Mouse (Mus musculus) cerebellum, adult 2 months (tissue): ENCODE results near the gene Adgrv1. TPM values are rescaled to one million over a fixed set of nuclear protein-coding genes. Genes with fewer than 3 reads are reported as not detected.

Source experiments
- DNase-seq, 2 experiments: peaks; one replicate each; pipeline ENCODE4 v3.0.0; 2021
- H3K27ac ChIP-seq: fragments of 200-500 bp; 2 replicates; pipeline ENCODE4 v1.5.1; 2012; ENCODE audit warnings: low read length, control low read depth, inconsistent platforms; ENCODE audit not compliant: insufficient read depth
- H3K27me3 ChIP-seq: fragments of 200-500 bp; 2 replicates; pipeline ENCODE4 v1.6.1; 2012; ENCODE audit warnings: inconsistent platforms, mild to moderate bottlenecking, low read length, moderate library complexity; ENCODE audit not compliant: control insufficient read depth, insufficient read depth
- H3K4me1 ChIP-seq: fragments of 200-500 bp; 2 replicates; pipeline ENCODE4 v1.6.1; 2011; ENCODE audit warnings: low read length; ENCODE audit not compliant: control insufficient read depth, insufficient read depth
- H3K4me3 ChIP-seq: fragments of 200-500 bp; replicated peaks from 2 replicates; pipeline ENCODE3; 2011; ENCODE audit warnings: mild to moderate bottlenecking, low read depth, low read length, control low read depth; ENCODE audit not compliant: insufficient read depth
- CTCF ChIP-seq: fragments of 200-500 bp; IDR thresholded peaks from 2 replicates; pipeline ENCODE4 v1.5.1; 2011; ENCODE audit warnings: low read depth, mild to moderate bottlenecking, control low read depth, low read length, moderate library complexity, borderline replicate concordance; ENCODE audit not compliant: insufficient read depth
- POLR2A ChIP-seq: fragments of 200-500 bp; IDR thresholded peaks from 2 replicates; pipeline ENCODE4 v1.6.1; 2011; ENCODE audit warnings: low read length, control low read depth, borderline replicate concordance; ENCODE audit not compliant: insufficient read depth
- WGBS: fragments of 180-500 bp; shearing (Covaris S2); methylation state at CpG from one replicate; pipeline ENCODE4 v1.1.7; 2018; 5-methylcytosine and 5-hydroxymethylcytosine counted together
- polyA plus RNA-seq: library from polyadenylated mRNA; depleted of rRNA; stranded (reverse); fragments of >200 nt; gene quantifications from 2 replicates; pipeline ENCODE4 v1.2.3, GENCODE M21; 2012

Gene Adgrv1
- polyA plus RNA-seq, 1 experiment: 3.4 TPM

GRCm38 (mm10) chr13:81239427-81239826 is 393.5 kb downstream of the Adgrv1 start:
- no peak for DNase-seq
- WGBS: 92% methylated on average over 3 of the region's 3 CpGs
- no peaks in the 10 kb centered on the region for H3K4me1 ChIP-seq
- no peak overlapping the region for H3K4me3 ChIP-seq
- H3K27me3 ChIP-seq: no peaks in the 10 kb centered on the region
- no peak overlapping the region for H3K27ac ChIP-seq
- no peak for TF ChIP-seq POLR2A
- TF ChIP-seq CTCF: no peak

- 88% methylated on average over 7 of the region's 7 CpGs for WGBS
- Histone ChIP-seq H3K27me3 (no peaks in the 10 kb centered on the region), H3K4me3 (no peak overlapping the region), H3K27ac (no peak overlapping the region), H3K4me1 (no peaks in the 10 kb centered on the region)
- no peak for DNase-seq
- no peak for TF ChIP-seq CTCF
- TF ChIP-seq POLR2A: no peak
Observed at GRCm38 (mm10) chr13:81238855-81239254, 394.1 kb downstream of the Adgrv1 start.

GRCm38 (mm10) chr13:81237947-81238346 is 395.0 kb downstream of the Adgrv1 start:
- H3K27me3 ChIP-seq: no peaks in the 10 kb centered on the region
- no peaks in the 10 kb centered on the region for H3K4me1 ChIP-seq
- DNase-seq: no peak
- H3K27ac ChIP-seq: no peak overlapping the region
- WGBS: 54% methylated on average over 5 of the region's 5 CpGs
- H3K4me3 ChIP-seq: no peak overlapping the region
- TF ChIP-seq CTCF: no peak
- TF ChIP-seq POLR2A: no peak

GRCm38 (mm10) chr13:81236758-81237395 is 396.1 kb downstream of the Adgrv1 start:
- 86% methylated on average over 3 of the region's 3 CpGs for WGBS
- Histone ChIP-seq H3K27ac (no peak overlapping the region), H3K4me3 (no peak overlapping the region), H3K4me1 (no peaks in the 10 kb centered on the region), H3K27me3 (no peaks in the 10 kb centered on the region)
- DNase-seq: no peak
- TF ChIP-seq POLR2A (no peak), CTCF (no peak)

- Histone ChIP-seq H3K27me3 (no peaks in the 10 kb centered on the region), H3K27ac (no peak overlapping the region), H3K4me1 (no peaks in the 10 kb centered on the region), H3K4me3 (no peak overlapping the region)
- no peak for DNase-seq
- no peak for TF ChIP-seq POLR2A
- no peak for TF ChIP-seq CTCF
- 62% methylated on average over 2 of the region's 2 CpGs for WGBS
Observed at GRCm38 (mm10) chr13:81234031-81234430, 398.9 kb downstream of the Adgrv1 start.

GRCm38 (mm10) chr13:81232839-81233238 is 400.1 kb downstream of the Adgrv1 start:
- no peak for TF ChIP-seq POLR2A
- no peak for TF ChIP-seq CTCF
- Histone ChIP-seq H3K4me3 (no peak overlapping the region), H3K4me1 (no peaks in the 10 kb centered on the region), H3K27ac (no peak overlapping the region), H3K27me3 (no peaks in the 10 kb centered on the region)
- DNase-seq: no peak

GRCm38 (mm10) chr13:81230161-81230560 is 402.8 kb downstream of the Adgrv1 start:
- TF ChIP-seq POLR2A (no peak), CTCF (no peak)
- WGBS: 73% methylated on average over 4 of the region's 4 CpGs
- no peak for DNase-seq

GRCm38 (mm10) chr13:81223768-81224167 is 409.2 kb downstream of the Adgrv1 start:
- no peak for DNase-seq
- Histone ChIP-seq H3K4me3 (no peak overlapping the region), H3K27me3 (no peaks in the 10 kb centered on the region), H3K4me1 (no peaks in the 10 kb centered on the region), H3K27ac (no peak overlapping the region)
- WGBS: 26% methylated on average over 3 of the region's 3 CpGs
- no peak for TF ChIP-seq POLR2A

More at GRCm38 (mm10) chr13:81230161-81230560, 402.8 kb downstream of the Adgrv1 start:
- no peak overlapping the region for H3K4me3 ChIP-seq
- H3K27me3 ChIP-seq: no peaks in the 10 kb centered on the region
- no peak overlapping the region for H3K27ac ChIP-seq
- H3K4me1 ChIP-seq: no peaks in the 10 kb centered on the region

- 98% methylated on average over 1 of the region's 1 CpGs for WGBS
- H3K27me3 ChIP-seq: no peaks in the 10 kb centered on the region
- no peak overlapping the region for H3K27ac ChIP-seq
- no peak overlapping the region for H3K4me3 ChIP-seq
- TF ChIP-seq POLR2A (no peak), CTCF (no peak)
- no peak for DNase-seq
- no peaks in the 10 kb centered on the region for H3K4me1 ChIP-seq
Observed at GRCm38 (mm10) chr13:81222377-81222776, 410.6 kb downstream of the Adgrv1 start.
